Mouse (Mus musculus): ENCODE measurements around the gene Rab33b.

DNA sequence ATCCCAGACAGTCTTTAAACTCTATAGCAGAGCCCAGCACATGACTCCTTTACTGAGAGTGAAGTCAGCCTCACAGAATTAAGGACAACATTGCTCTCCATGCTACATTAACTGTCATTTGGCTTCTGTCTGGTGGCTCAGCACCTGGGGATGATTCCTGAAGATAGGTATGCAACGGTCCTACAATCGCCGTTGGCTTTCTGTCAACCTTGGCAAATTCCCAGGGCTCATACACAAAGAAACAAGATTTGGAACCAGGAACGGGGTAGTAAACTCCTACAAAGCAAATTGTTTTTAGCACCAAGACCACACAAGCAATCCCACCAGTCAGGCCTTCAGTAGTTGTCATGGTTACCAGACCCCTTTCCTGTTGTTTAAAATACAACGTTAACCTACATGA lies 49.9 kb downstream of the Rab33b start:
- no peak for TF ChIP-seq CTCF (IDR thresholded peaks at IDR 0.05; ENCODE audit: extremely low read depth, insufficient read depth, low read length)
- no peak for TF ChIP-seq POLR2A (IDR thresholded peaks at IDR 0.05; ENCODE audit: extremely low read depth, insufficient read depth, low read length)
